Mouse (Mus musculus): ENCODE measurements at regions not wholly inside any gene's neighbourhood (a gene's known extent, or its start where the extent isn't known, plus 50 kb on each side); places are given as distances from the start of the nearest gene placed in this dataset.

GRCm38 (mm10) chr3:14999411-14999810 lies 113.3 kb downstream of the Car2 start:
- ATAC-seq (ENCODE audit: insufficient read depth, low read depth) (no peak), DNase-seq (ENCODE audit: low spot score) (no peak)
- Histone ChIP-seq H3K27me3 (ENCODE audit: control insufficient read depth, insufficient read depth, low read length) (no peaks in the 10 kb centered on the region), H3K9ac (replicated peaks; ENCODE audit: low read depth, low read length) (no peak overlapping the region), H3K4me2 (ENCODE audit: low read depth, low read length) (no peak overlapping the region), H3K36me3 (replicated peaks; ENCODE audit: control insufficient read depth, insufficient read depth, low read length) (no peaks in the 10 kb centered on the region), H3K4me1 (ENCODE audit: control insufficient read depth, insufficient read depth) (no peaks in the 10 kb centered on the region), H3K9me3 (replicated peaks; ENCODE audit: control insufficient read depth, low read length) (no peaks in the 10 kb centered on the region), H3K4me3 (ENCODE audit: low read depth, low read length) (no peak overlapping the region), H3K27ac (ENCODE audit: low read depth) (no peak overlapping the region)
- 84% methylated on average over 1 of the region's 1 CpGs for WGBS
- no peak for TF ChIP-seq CTCF (IDR thresholded peaks at IDR 0.05; ENCODE audit: low read depth)
- no peak for TF ChIP-seq EP300 (IDR thresholded peaks at IDR 0.05; ENCODE audit: low read depth)

GRCm38 (mm10) chr3:14999914-15000313 lies 113.8 kb downstream of the Car2 start:
- no peak for DNase-seq (ENCODE audit: low spot score)
- Histone ChIP-seq H3K9ac (replicated peaks; ENCODE audit: low read depth, low read length) (no peak overlapping the region), H3K4me3 (ENCODE audit: low read depth, low read length) (no peak overlapping the region), H3K4me1 (ENCODE audit: control insufficient read depth, insufficient read depth) (no peaks in the 10 kb centered on the region), H3K27ac (ENCODE audit: low read depth) (no peak overlapping the region), H3K27me3 (ENCODE audit: control insufficient read depth, insufficient read depth, low read length) (no peaks in the 10 kb centered on the region), H3K4me2 (ENCODE audit: low read depth, low read length) (no peak overlapping the region), H3K36me3 (replicated peaks; ENCODE audit: control insufficient read depth, insufficient read depth, low read length) (no peaks in the 10 kb centered on the region), H3K9me3 (replicated peaks; ENCODE audit: control insufficient read depth, low read length) (no peaks in the 10 kb centered on the region)
- TF ChIP-seq EP300 (IDR thresholded peaks at IDR 0.05; ENCODE audit: low read depth) (no peak), CTCF (IDR thresholded peaks at IDR 0.05; ENCODE audit: low read depth) (no peak)
- ATAC-seq (ENCODE audit: insufficient read depth, low read depth), result no peak

GRCm38 (mm10) chr3:15000657-15001056 lies 114.6 kb downstream of the Car2 start:
- no peaks in the 10 kb centered on the region for H3K36me3 ChIP-seq (replicated peaks; ENCODE audit: control insufficient read depth, insufficient read depth, low read length)
- no peaks in the 10 kb centered on the region for H3K4me1 ChIP-seq (ENCODE audit: control insufficient read depth, insufficient read depth)
- WGBS, result 11% methylated on average over 3 of the region's 3 CpGs
- no peak overlapping the region for H3K4me3 ChIP-seq (ENCODE audit: low read depth, low read length)
- H3K27me3 ChIP-seq (ENCODE audit: control insufficient read depth, insufficient read depth, low read length), result no peaks in the 10 kb centered on the region
- no peak overlapping the region for H3K4me2 ChIP-seq (ENCODE audit: low read depth, low read length)
- H3K27ac ChIP-seq (ENCODE audit: low read depth), result no peak overlapping the region
- no peak for DNase-seq (ENCODE audit: low spot score)
- H3K9me3 ChIP-seq (replicated peaks; ENCODE audit: control insufficient read depth, low read length), result no peaks in the 10 kb centered on the region
- H3K9ac ChIP-seq (replicated peaks; ENCODE audit: low read depth, low read length), result no peak overlapping the region
- no peak for TF ChIP-seq CTCF (IDR thresholded peaks at IDR 0.05; ENCODE audit: low read depth)
- no peak for TF ChIP-seq EP300 (IDR thresholded peaks at IDR 0.05; ENCODE audit: low read depth)
- no peak; the same call in 1 of the 2 replicates for ATAC-seq (ENCODE audit: insufficient read depth, low read depth)

- WGBS, result 77% methylated on average over 3 of the region's 3 CpGs
- no peak overlapping the region for H3K4me3 ChIP-seq (ENCODE audit: low read depth, low read length)
- H3K36me3 ChIP-seq (replicated peaks; ENCODE audit: control insufficient read depth, insufficient read depth, low read length), result no peaks in the 10 kb centered on the region
- DNase-seq (ENCODE audit: low spot score) (no peak), ATAC-seq (ENCODE audit: insufficient read depth, low read depth) (no peak)
- H3K9ac ChIP-seq (replicated peaks; ENCODE audit: low read depth, low read length), result no peak overlapping the region
- H3K27ac ChIP-seq (ENCODE audit: low read depth), result no peak overlapping the region
- no peaks in the 10 kb centered on the region for H3K9me3 ChIP-seq (replicated peaks; ENCODE audit: control insufficient read depth, low read length)
- H3K27me3 ChIP-seq (ENCODE audit: control insufficient read depth, insufficient read depth, low read length), result no peaks in the 10 kb centered on the region
- no peak overlapping the region for H3K4me2 ChIP-seq (ENCODE audit: low read depth, low read length)
- TF ChIP-seq CTCF (IDR thresholded peaks at IDR 0.05; ENCODE audit: low read depth) (no peak), EP300 (IDR thresholded peaks at IDR 0.05; ENCODE audit: low read depth) (no peak)
- H3K4me1 ChIP-seq (ENCODE audit: control insufficient read depth, insufficient read depth), result no peaks in the 10 kb centered on the region
Observed at GRCm38 (mm10) chr3:15007821-15008220, 121.7 kb downstream of the Car2 start.

GRCm38 (mm10) chr3:15008501-15008900 lies 122.4 kb downstream of the Car2 start:
- H3K9me3 ChIP-seq (replicated peaks; ENCODE audit: control insufficient read depth, low read length), result no peaks in the 10 kb centered on the region

GRCm38 (mm10) chr3:15009747-15010146 lies 123.7 kb downstream of the Car2 start:
- ATAC-seq (ENCODE audit: insufficient read depth, low read depth), result no peak
- Histone ChIP-seq H3K9me3 (replicated peaks; ENCODE audit: control insufficient read depth, low read length) (no peaks in the 10 kb centered on the region), H3K4me2 (ENCODE audit: low read depth, low read length) (no peak overlapping the region), H3K9ac (replicated peaks; ENCODE audit: low read depth, low read length) (no peak overlapping the region), H3K4me3 (ENCODE audit: low read depth, low read length) (no peak overlapping the region), H3K27ac (ENCODE audit: low read depth) (no peak overlapping the region), H3K36me3 (replicated peaks; ENCODE audit: control insufficient read depth, insufficient read depth, low read length) (no peaks in the 10 kb centered on the region), H3K4me1 (ENCODE audit: control insufficient read depth, insufficient read depth) (no peaks in the 10 kb centered on the region), H3K27me3 (ENCODE audit: control insufficient read depth, insufficient read depth, low read length) (no peaks in the 10 kb centered on the region)
- WGBS, result 77% methylated on average over 2 of the region's 2 CpGs
- TF ChIP-seq EP300 (IDR thresholded peaks at IDR 0.05; ENCODE audit: low read depth) (no peak), CTCF (IDR thresholded peaks at IDR 0.05; ENCODE audit: low read depth) (no peak)
- DNase-seq (ENCODE audit: low spot score), result no peak

More at GRCm38 (mm10) chr3:15008501-15008900, 122.4 kb downstream of the Car2 start:
- H3K4me3 ChIP-seq (ENCODE audit: low read depth, low read length), result no peak overlapping the region
- H3K4me2 ChIP-seq (ENCODE audit: low read depth, low read length), result no peak overlapping the region
- no peak overlapping the region for H3K27ac ChIP-seq (ENCODE audit: low read depth)
- DNase-seq (ENCODE audit: low spot score), result no peak
- H3K4me1 ChIP-seq (ENCODE audit: control insufficient read depth, insufficient read depth), result no peaks in the 10 kb centered on the region
- WGBS, result 59% methylated on average over 1 of the region's 1 CpGs
- TF ChIP-seq CTCF (IDR thresholded peaks at IDR 0.05; ENCODE audit: low read depth), result no peak
- TF ChIP-seq EP300 (IDR thresholded peaks at IDR 0.05; ENCODE audit: low read depth), result no peak
- no peaks in the 10 kb centered on the region for H3K27me3 ChIP-seq (ENCODE audit: control insufficient read depth, insufficient read depth, low read length)
- H3K36me3 ChIP-seq (replicated peaks; ENCODE audit: control insufficient read depth, insufficient read depth, low read length), result no peaks in the 10 kb centered on the region
- H3K9ac ChIP-seq (replicated peaks; ENCODE audit: low read depth, low read length), result no peak overlapping the region
- ATAC-seq (ENCODE audit: insufficient read depth, low read depth), result no peak

Measured in heart, postnatal 0 days (tissue).